Mouse (Mus musculus): ENCODE measurements around the gene Aimp2. TPM values are rescaled to one million over a fixed set of nuclear protein-coding genes. Genes with fewer than 3 reads are reported as not detected.

Gene Aimp2
- polyA plus RNA-seq (2017; shearing (Covaris generic)) = 72.1 TPM

GRCm38 (mm10) chr5:143909417-143910400 lies at the start of gene Aimp2, which contains the start of gene Pms2:
Gene Aimp2 (minus strand): TSS chr5:143909847.
Gene Pms2 (plus strand): TSS chr5:143909964.

GRCm38 (mm10) chr5:143932831-143933230 lies 23.2 kb upstream of the Aimp2 start, which contains the start of gene Rsph10b:
Gene Rsph10b (plus strand): TSS chr5:143933035.

GRCm38 (mm10) chr5:143927875-143928274 lies 18.2 kb upstream of the Aimp2 start, which contains the start of gene Gm42421:
Gene Gm42421 (plus strand): TSS chr5:143928175.

GRCm38 (mm10) chr5:143897635-143898330 lies 11.9 kb downstream of the Aimp2 start, which contains the start of gene Ankrd61:
Gene Ankrd61 (minus strand): TSS chr5:143897685.

Other genes with a start within 250 kb of the Aimp2 start
- 14.1 TPM for gene Usp42, start 177.6 kb downstream of the Aimp2 start, polyA plus RNA-seq (2017; shearing (Covaris generic))
- 51.8 TPM for gene Eif2ak1, start 92.1 kb downstream of the Aimp2 start, polyA plus RNA-seq (2017; shearing (Covaris generic))
- 0.32 TPM for gene Ankrd61, start 12.2 kb downstream of the Aimp2 start, polyA plus RNA-seq (2017; shearing (Covaris generic))
- 45.7 TPM for gene Pms2, start 117 bp upstream of the Aimp2 start, polyA plus RNA-seq (2017; shearing (Covaris generic))
- gene Gm42421, start 18.3 kb upstream of the Aimp2 start, polyA plus RNA-seq (2017; shearing (Covaris generic)) = 1.9 TPM
- 0.93 TPM for gene Rsph10b, start 23.2 kb upstream of the Aimp2 start, polyA plus RNA-seq (2017; shearing (Covaris generic))
- 35.9 TPM for gene Ccz1, start 105.0 kb upstream of the Aimp2 start, polyA plus RNA-seq (2017; shearing (Covaris generic))
- gene Ocm, start 116.8 kb upstream of the Aimp2 start, polyA plus RNA-seq (2017; shearing (Covaris generic)) = not detected
- 3.6 TPM for gene Lmtk2, start 190.6 kb upstream of the Aimp2 start, polyA plus RNA-seq (2017; shearing (Covaris generic))

All from CD4-positive, CD25-positive, alpha-beta regulatory T cell, adult 9 weeks (primary cell).